Mouse (Mus musculus) gastrocnemius, postnatal 10 days (tissue): Measurements from ENCODE around the gene Gm13697. TPM values are rescaled to one million over a fixed set of nuclear protein-coding genes. Genes with fewer than 3 reads are reported as not detected.

Experiments
- DNase-seq: peaks from one replicate; pipeline ENCODE4 v3.0.0; 2021; ENCODE audit warnings: mixed read lengths
- total RNA-seq, 2 experiments: library from RNA; stranded (reverse); gene quantifications; 2 replicates each; pipeline ENCODE4 v1.2.3; 2021

Gm13697 gene
- total RNA-seq, 2 experiments from 2014 or later, result 0.96 to 1.2 TPM

DNA sequence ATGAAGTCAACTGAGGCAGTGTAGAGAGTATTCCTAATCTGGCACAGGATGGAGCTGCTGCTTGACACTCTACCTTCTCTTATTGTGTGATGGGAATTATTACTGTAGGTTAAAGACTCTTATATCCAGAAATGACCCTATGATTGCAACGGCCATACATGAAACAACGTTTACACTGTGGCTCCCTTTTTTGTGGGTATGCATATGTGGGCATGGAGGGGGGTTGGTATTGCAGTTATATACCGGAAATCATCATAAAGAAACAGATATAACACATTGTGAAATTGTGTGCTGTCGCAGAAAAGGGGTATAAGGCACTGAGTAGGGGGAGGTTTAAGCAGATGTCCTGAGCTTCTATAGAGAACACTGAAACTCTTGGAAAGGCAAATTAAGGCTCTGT, 51.5 kb downstream of the Gm13697 start:
- no peak for DNase-seq

Other genes starting within 250 kb of the Gm13697 start
- 1 to 10 TPM; 3.9 to 5.5 TPM for gene Fam171b, start 172.1 kb upstream of the Gm13697 start, total RNA-seq
- gene Zswim2, start 43.5 kb upstream of the Gm13697 start, total RNA-seq, result not detected
- 1 to 10 TPM in 1 of 2 experiments, under 1 TPM in 1; 0.96 to 1.2 TPM for gene Gm13698, start 29.1 kb upstream of the Gm13697 start, total RNA-seq
- gene Gm13693, start 23.2 kb upstream of the Gm13697 start, total RNA-seq, result 1 to 10 TPM in 1 of 2 experiments, under 1 TPM in 1; 0.96 to 1.2 TPM
- not detected for gene Gm13695, start 17.4 kb upstream of the Gm13697 start, total RNA-seq
- 1 to 10 TPM in 1 of 2 experiments, under 1 TPM in 1; 0.96 to 1.2 TPM for gene Gm13696, start 11.6 kb upstream of the Gm13697 start, total RNA-seq
- gene Gm13694, start 5.8 kb upstream of the Gm13697 start, total RNA-seq, result 1 to 10 TPM in 1 of 2 experiments, under 1 TPM in 1; 0.96 to 1.2 TPM
- 1 to 10 TPM in 1 of 2 experiments, under 1 TPM in 1; 0.96 to 1.2 TPM for gene Gm13691, start 5.8 kb downstream of the Gm13697 start, total RNA-seq